Mouse (Mus musculus): Measurements from ENCODE around the gene Dph2.

The Dph2 gene

DNA sequence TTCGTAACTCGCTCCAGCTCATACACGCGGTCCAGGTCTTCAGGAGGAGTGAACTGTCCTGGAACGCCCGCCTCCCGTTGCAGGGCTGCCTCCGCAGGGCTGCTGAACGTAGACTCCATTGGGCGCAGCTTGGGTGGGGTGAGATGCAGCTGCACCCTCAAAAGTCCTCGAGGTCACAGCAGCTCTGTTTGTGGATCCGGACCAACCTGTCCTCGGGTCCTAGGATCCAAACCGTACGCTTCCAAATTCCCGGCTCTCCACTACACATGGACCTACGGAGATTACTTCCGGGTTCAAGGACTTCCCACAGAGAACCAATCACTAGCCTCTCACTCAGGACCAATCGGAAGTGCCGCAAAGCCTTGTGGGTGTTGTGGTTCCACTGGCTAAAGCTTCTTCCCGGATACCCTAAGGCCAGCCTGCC, at the start of gene Dph2:
TSS of gene Dph2 (minus strand) at position 295 of the 424 bp plus-strand sequence.
- DNase-seq (ENCODE audit: low spot score) = peak; percentile 81

GRCm38 (mm10) chr4:117936964-117937363, 45.1 kb upstream of the Dph2 start:
- DNase-seq (ENCODE audit: low spot score) = no peak

GRCm38 (mm10) chr4:117934081-117934480, 42.2 kb upstream of the Dph2 start:
- no peak for DNase-seq (ENCODE audit: low spot score)

GRCm38 (mm10) chr4:117933248-117933647, 41.4 kb upstream of the Dph2 start:
- DNase-seq (ENCODE audit: low spot score) = no peak

- peak; percentile 61 for DNase-seq (ENCODE audit: low spot score)
Observed at GRCm38 (mm10) chr4:117929391-117929881, 37.6 kb upstream of the Dph2 start, which contains the start of gene Artn. Artn (minus strand) TSS chr4:117929763.

DNA sequence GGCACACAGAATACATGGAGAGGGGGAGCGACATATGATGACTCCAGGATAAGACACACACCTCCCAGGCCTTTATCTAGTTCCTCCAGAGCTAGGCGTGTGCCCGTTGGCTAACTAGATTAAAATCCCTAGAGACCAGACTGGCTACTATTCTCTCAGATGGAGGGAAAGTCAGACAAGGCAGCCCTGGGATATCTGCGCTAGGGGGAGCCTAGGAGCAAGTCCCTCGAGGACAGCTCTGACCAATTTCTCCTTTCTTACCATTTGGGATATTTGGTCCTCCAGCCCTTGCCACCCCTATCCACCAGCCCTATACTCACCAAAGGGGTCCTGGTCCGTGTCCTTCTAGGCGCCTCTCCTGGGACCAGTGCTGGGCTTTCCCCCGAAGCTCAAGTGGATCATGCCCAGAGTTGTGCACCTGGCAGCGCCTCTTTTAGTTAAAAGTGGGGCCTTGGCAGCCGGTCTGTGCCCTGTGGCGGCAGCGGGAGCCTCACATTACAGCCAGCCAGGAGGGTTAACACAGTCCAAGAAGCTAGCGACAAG, 36.9 kb upstream of the Dph2 start:
- peak; percentile 51 for DNase-seq (ENCODE audit: low spot score)

DNA sequence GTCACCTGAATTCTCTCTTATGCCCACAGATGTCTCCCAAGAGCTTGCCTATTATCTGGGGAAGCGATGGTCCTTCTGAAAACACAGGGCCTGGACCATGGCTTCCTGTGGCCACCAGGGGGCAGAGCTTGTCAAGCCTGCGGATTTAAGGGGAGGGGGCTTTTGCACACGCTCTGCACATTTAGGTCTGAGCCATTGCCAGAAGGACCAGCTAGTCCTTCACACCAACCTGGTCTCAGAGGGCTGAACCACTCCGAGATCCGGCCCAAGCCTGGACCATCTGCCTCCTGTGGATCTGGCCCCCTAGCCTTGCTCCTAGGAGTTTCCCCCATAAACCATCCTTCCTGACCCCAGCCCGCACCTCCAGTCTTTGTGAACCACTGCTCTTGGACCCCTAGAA, 36.4 kb upstream of the Dph2 start:
- DNase-seq (ENCODE audit: low spot score) = peak; percentile 28

GRCm38 (mm10) chr4:117926545-117927482, 35.0 kb upstream of the Dph2 start:
- DNase-seq (ENCODE audit: low spot score) = peak; percentile 20

DNA sequence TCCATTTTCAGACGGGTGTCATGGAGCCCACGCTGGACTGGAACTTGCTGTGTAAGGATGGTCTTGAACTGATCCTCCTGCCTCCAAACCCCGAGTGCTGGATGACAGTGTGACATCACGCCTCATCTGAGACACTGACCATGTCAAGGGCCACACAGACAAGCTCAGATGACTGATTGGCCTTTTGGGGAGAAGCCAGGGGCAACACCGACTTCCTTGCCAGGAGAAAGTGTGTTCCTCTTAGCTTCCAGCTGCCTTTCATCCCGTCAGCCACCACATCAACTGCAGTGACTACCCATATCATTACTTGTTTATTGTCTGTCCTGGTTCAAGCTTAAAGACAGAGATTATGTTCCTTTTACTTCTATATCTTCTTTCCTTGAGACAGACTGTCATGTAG, 33.1 kb upstream of the Dph2 start:
- no peak for DNase-seq (ENCODE audit: low spot score)

DNA sequence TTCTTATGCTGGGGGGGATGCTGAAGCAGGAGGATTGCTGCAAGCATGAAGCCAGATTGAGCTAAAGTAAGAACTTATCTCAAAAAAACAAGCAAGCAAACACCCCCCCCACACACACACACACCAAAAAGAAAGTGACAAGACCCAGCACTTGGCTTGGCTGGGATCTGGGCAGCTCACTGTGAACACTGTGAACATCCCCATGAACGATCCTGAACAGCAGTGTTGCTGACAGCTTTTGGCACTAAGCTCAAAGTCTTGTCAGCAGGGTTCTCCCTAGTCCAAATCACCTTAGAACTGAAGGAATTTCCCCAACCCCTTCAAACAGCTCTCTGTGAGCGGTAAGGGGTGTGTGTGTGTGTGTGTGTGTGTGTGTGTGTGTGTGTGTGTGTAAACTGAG, 31.6 kb upstream of the Dph2 start:
- no peak for DNase-seq (ENCODE audit: low spot score)

DNA sequence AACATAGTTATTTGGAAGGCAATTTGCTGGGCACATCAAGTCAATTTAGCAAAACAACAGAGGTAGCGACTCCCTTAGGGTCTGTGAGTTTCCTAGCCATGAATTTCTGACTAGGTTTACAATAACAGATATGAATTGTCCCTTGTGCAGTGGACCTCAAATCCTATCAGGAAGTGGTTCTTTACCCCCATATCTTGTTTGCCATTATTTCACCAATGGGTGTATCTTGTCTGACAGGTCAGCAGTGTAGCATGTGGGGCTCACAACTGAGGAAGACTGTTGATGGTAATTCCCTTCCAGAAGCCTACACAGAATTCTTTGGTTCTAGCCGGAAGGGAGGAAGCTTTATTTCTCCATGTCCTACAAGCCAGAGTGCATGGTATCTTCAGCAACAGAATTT, 29.5 kb upstream of the Dph2 start:
- no peak for DNase-seq (ENCODE audit: low spot score)

DNA sequence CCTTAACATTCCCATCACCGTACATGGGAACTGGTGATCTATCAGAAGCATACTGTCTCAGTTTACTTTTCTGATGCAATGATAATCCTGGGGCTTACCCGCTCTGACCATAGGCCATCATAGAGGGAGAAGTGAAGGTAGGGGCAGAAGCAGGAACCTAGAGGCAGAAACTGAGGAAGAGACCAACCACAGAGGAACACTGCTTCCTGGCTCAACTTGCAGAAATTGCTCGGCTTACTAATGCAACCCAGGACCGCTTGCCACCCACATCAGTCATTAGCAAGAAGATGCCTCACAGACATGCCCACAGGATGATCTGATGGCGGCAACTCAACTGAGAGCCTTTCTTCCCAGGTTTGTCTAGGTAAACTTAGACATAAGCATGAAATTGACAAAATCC, 26.9 kb upstream of the Dph2 start:
- no peak for DNase-seq (ENCODE audit: low spot score)

DNA sequence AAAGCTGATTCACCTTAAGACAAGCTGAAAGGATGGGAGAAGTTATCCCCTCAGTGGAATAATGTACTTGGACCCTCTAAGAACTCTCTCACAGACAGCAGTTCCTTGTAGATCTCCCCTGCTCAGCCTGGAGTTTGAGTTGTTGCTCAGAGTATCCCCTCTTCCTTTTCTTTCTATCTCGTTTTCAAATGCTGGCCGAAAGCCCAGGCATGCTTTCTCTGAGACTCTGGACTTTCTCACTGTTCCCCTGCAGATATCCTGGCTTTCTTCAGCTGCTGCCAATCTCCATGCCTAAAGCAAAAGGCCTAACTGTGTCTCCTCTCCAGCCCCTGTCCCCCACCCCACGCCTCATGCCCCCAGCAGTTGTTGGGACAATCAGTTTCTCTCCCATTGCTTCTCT, 26.4 kb upstream of the Dph2 start:
- DNase-seq (ENCODE audit: low spot score) = no peak

DNA sequence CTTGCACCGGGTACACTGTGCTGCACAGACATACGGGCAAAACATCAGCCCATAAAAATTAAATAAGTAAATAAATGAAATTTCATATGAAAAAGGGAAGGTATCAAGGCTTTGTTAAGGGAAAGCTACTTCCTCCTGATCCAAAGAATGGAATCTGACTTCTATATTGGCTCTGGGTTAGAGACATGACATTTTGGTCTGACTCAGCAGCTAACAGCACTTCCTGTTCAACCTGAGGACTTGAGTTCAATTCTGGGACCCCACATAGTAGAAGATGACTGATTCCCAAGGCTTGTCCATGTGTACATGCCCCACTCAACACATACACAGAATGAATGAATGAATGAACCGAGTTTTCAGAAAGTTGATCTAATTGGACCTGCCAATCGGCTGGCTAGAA, 26.0 kb upstream of the Dph2 start:
- DNase-seq (ENCODE audit: low spot score) = no peak

- DNase-seq (ENCODE audit: low spot score) = no peak
Observed at GRCm38 (mm10) chr4:117917402-117917801, 25.6 kb upstream of the Dph2 start.

GRCm38 (mm10) chr4:117916386-117916785, 24.6 kb upstream of the Dph2 start:
- DNase-seq (ENCODE audit: low spot score) = no peak

DNA sequence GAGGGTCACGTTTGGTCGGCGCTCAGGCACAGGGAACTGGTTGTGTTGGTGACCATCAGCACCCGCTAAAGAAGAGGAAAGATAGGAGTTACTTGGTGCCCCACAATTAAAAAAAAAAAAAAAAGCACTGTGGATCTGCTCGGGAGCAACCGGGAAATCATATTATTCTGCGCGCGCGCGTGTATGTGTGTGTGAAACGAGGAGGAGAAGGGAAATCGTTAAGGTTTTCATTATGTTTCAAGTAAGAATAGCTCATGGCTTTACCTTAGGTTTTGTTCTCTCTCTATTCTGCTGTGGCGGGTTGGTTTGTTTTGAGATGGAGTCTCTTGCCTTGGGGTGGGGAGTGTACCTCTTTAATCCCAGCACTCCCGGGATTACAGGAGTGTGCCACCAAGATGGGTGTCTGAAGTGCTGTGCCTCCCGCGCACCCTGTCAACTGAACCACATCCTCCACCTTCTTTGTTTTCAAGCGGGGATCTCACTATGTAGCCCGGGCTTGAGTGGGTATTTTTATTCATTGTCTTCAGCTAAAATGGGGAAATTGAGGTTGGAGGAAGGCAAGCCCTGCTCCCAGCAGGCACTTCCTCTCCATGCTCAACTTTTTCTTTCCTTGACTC, 23.8 kb upstream of the Dph2 start:
- no peak for DNase-seq (ENCODE audit: low spot score)

GRCm38 (mm10) chr4:117914591-117915442, 23.0 kb upstream of the Dph2 start, which contains the start of gene Ipo13:
Ipo13 (minus strand) TSS chr4:117914999.
- DNase-seq (ENCODE audit: low spot score) = peak; percentile 97

DNA sequence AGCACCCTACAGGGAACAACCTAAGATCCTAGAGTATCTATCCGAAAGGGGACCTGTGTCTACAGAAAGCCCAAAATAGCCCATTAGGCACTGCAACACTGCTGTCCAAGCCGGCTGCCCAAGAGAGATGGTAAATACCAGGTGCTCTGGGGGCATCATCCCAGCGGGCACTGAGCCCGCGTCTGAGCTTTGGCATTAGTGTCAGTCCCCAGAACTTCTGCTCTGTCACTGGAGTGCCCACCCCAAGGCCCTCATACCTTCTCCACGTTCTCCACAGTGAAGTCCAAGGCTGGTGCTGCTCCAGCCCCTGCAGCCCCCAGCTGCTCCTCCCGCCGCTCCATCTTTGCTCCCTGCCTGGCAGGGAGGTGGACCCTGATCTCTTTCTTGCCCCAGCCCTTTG, 22.2 kb upstream of the Dph2 start:
- DNase-seq (ENCODE audit: low spot score) = no peak

- DNase-seq (ENCODE audit: low spot score) = no peak
Observed at GRCm38 (mm10) chr4:117913421-117913820, 21.6 kb upstream of the Dph2 start.

DNA sequence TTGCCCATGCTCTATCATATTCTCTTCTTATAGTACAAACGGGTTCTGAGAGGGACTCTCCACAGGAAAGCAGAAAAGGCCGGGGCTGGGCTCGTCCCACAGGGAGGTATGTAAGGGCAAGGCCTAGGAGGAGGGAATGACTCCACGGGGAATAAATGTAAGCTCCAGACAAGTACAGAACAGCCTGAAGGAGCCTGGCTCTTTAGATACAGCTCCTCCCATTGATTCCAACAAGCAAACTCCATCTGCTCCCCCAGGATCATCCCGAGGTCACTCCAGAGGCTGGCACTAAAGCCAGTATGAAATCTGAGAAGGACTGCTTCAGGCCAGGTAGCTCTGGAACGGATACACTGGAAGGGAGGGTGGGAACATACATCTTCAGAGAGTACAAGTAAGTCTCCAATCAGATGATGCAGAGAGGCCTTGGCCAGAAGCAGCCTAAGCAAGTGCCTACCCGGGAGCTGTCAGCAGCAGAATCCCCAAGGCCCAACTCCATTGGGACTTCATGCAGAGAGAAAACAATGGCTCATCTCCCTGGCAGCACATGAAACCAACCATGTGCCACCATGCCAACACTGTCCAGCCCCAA, 20.9 kb upstream of the Dph2 start:
- no peak for DNase-seq (ENCODE audit: low spot score)
